Mouse (Mus musculus) cortical plate, adult 2 months (tissue): Measurements from ENCODE around the gene Borcs6.

Experiments
- CTCF ChIP-seq: fragments of 200-500 bp; IDR thresholded peaks from 2 replicates; pipeline ENCODE4 v1.5.1; 2011; ENCODE audit warnings: mild to moderate bottlenecking, control low read depth, low read length; ENCODE audit not compliant: insufficient read depth; ENCODE audit errors: extremely low read depth
- POLR2A ChIP-seq: fragments of 200-500 bp; IDR thresholded peaks from 2 replicates; pipeline ENCODE4 v1.6.1; 2011; ENCODE audit warnings: mild to moderate bottlenecking, low read length, control low read depth; ENCODE audit not compliant: insufficient read depth; ENCODE audit errors: extremely low read depth

DNA sequence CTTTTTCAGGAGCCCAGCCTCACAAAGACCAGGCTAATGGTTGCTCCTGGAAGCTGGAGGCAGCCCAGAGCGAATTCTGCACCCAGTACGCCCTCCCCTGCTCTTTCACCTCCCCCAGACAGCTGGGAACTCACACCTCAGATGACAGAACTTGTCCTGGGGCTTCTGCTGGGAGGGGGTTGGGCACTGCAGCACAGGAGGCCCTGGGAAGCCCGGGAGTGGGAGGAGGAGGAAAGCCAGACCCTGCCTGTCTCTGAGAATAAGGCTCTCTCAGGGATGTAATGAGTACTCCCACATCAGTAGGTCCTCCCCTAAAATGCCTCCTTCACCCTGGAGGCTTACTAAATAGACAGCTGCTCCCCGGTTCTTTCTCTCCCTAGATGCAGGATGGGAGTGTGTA lies 27.6 kb downstream of the Borcs6 start:
- TF ChIP-seq POLR2A: no peak
- no peak for TF ChIP-seq CTCF
